Mouse (Mus musculus) myocyte (in vitro differentiated cells): ENCODE results near the gene Psenen.

Experiments
- MAX ChIP-seq: IDR thresholded peaks from one replicate; pipeline ENCODE4 v1.6.1; 2011; ENCODE audit warnings: low read depth, mild to moderate bottlenecking, control low read depth
- MYOD1 ChIP-seq, 3 experiments: IDR thresholded peaks; one replicate each; pipeline ENCODE4 v1.6.1; 2011; ENCODE audit warnings: control low read depth in 2 of 3, low read depth in 2 of 3, mild to moderate bottlenecking in 2 of 3, moderate library complexity in 1 of 3; ENCODE audit not compliant: insufficient read length in 2 of 3, control insufficient read depth in 1 of 3
- MYOG ChIP-seq, 3 experiments: IDR thresholded peaks; one replicate each; pipeline ENCODE4 v1.6.1; 2011; ENCODE audit warnings: control low read depth in 2 of 3, low read depth in 2 of 3, mild to moderate bottlenecking in 2 of 3; ENCODE audit not compliant: insufficient read length in 2 of 3, control insufficient read depth in 1 of 3, insufficient read depth in 1 of 3
- POLR2A ChIP-seq: IDR thresholded peaks from one replicate; pipeline ENCODE4 v1.6.1; 2011; ENCODE audit warnings: low read depth, mild to moderate bottlenecking, control low read depth, moderate library complexity; ENCODE audit not compliant: insufficient read length
- POLR2AphosphoS2 ChIP-seq: IDR thresholded peaks from one replicate; pipeline ENCODE4 v1.6.1; 2011; ENCODE audit warnings: low read depth, control low read depth; ENCODE audit not compliant: insufficient read length
- TCF12 ChIP-seq: IDR thresholded peaks from one replicate; pipeline ENCODE4 v1.6.1; 2011; ENCODE audit warnings: mild to moderate bottlenecking, control low read depth; ENCODE audit not compliant: poor library complexity, insufficient read depth, severe bottlenecking

DNA sequence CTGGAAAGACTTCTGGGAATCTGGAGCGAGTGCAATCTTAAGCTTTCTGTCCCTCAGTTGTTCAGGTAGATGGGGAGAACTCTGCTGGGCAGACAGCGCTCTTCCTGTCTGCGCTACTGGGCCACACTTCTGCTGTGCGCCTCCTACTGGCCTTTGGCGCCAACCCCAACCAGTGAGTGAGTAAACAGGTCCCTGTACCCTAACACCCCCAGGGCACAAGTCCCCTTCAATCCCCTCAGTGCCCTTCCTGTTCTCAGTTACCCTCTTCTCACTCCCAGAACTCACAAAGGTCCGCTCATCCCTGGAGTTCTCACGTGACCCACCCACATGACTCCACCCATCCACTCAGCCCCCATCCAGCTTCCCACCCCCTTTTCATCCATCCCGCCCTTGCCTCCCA is 45.1 kb downstream of the Psenen start:
- no peak for TF ChIP-seq MYOD1 (IDR thresholded peaks at IDR 0.05; ENCODE audit: control insufficient read depth in 1 of 3, insufficient read length in 2 of 3, low read depth in 2 of 3)
- no peak for TF ChIP-seq MYOG (IDR thresholded peaks at IDR 0.05; ENCODE audit: control insufficient read depth in 1 of 3, insufficient read depth in 1 of 3, insufficient read length in 2 of 3, low read depth in 2 of 3)
- no peak for TF ChIP-seq POLR2A
- TF ChIP-seq TCF12 = no peak
- no peak for TF ChIP-seq POLR2AphosphoS2
- no peak for TF ChIP-seq MAX
